Mouse (Mus musculus): ENCODE measurements around the gene Nudt15. TPM values are rescaled to one million over a fixed set of nuclear protein-coding genes. Genes with fewer than 3 reads are reported as not detected.

Gene Nudt15
- total RNA-seq, 2 experiments from 2014 or later = 4.7 to 4.8 TPM

- no peak for DNase-seq
Observed at GRCm38 (mm10) chr14:73507702-73508376, 40.2 kb downstream of the Nudt15 start.

- no peak for DNase-seq
Observed at GRCm38 (mm10) chr14:73507200-73507599, 40.8 kb downstream of the Nudt15 start.

DNA sequence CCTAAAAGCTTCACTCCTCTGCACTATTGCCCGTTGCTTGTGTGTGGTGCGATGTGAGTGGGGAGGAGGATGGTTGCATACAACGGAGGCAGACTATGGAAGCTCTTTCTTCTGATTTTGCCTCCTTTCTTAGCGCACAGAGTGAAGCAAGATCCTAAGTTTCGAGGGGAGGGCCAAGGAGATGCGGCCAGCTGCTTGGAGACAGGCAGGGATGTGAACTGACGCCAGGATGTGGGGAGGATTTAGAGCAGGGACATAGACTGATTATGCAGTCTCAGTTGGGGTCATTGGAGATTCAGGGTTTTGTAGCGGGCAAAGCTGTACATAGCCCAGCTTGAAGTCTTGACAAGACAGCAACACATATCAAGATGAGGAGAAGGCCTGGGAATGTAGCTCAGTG is 41.8 kb downstream of the Nudt15 start:
- no peak for DNase-seq

- DNase-seq = no peak
Observed at GRCm38 (mm10) chr14:73503237-73503933, 44.7 kb downstream of the Nudt15 start.

GRCm38 (mm10) chr14:73502591-73503184 is 45.4 kb downstream of the Nudt15 start:
- DNase-seq = no peak

DNA sequence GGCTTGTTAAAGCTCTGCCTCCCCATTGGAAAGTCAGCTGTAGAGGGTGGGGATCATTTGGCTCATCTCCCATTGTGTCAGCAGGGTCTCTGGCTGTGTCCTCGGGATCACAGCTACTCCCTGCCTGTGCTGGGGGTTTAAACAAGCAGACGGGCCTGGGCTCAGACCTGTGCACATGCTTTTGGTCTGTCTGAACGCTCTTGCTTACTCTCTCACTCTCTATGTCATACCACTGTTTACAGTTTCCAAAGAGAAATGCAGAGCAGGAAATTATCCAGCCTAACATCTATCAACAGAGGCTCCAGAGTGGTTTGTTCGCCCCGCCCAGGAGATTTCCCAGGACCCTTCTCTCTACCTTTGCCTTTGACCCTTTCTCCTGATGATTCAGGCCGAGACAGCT is 46.3 kb downstream of the Nudt15 start:
- DNase-seq = no peak

DNA sequence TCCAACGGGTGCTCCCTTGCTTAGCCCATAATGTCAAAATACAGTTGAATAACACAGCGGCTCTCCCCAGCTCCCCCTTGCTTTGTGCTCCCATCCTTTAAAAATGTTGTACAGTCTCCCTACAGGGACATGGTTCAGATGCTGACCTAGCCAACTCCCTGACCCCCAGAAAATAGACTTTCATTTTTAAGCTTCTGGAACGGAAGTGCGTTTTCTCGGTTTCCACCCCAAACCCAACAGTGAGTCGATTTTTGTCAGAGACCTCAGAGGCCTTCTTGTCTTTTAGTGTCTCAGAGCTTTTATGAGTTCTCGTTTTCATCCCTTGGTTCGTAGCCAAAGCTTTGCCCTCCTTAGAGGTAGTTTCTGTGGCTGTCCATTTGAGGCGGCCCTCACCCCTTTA is 46.8 kb downstream of the Nudt15 start:
- no peak for DNase-seq

GRCm38 (mm10) chr14:73495753-73496152 is 52.3 kb downstream of the Nudt15 start:
- no peak for DNase-seq

DNA sequence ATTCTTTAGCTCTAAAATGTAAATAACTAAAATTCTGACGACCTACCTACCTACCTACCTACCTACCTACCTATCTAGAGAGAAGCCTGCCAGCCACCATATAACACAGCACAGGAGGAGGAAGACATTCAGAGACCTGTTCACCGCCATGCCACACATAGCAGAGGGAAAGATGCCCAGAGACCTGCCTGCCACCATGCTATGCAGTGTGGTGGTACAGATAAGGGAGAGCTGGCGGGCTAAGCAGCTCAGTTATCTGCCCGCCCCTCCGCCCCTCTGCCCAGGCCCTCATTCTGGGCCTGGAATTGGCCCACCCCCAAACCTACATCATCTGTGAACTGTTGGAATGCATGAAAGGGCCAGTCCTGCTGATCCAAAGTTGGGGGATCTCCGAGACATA is 53.9 kb downstream of the Nudt15 start:
- no peak for DNase-seq

GRCm38 (mm10) chr14:73493356-73493755 is 54.7 kb downstream of the Nudt15 start:
- no peak for DNase-seq

- no peak for DNase-seq
Observed at GRCm38 (mm10) chr14:73486641-73487040, 61.4 kb downstream of the Nudt15 start.

GRCm38 (mm10) chr14:73484366-73485110 is 63.5 kb downstream of the Nudt15 start:
- no peak for DNase-seq

DNA sequence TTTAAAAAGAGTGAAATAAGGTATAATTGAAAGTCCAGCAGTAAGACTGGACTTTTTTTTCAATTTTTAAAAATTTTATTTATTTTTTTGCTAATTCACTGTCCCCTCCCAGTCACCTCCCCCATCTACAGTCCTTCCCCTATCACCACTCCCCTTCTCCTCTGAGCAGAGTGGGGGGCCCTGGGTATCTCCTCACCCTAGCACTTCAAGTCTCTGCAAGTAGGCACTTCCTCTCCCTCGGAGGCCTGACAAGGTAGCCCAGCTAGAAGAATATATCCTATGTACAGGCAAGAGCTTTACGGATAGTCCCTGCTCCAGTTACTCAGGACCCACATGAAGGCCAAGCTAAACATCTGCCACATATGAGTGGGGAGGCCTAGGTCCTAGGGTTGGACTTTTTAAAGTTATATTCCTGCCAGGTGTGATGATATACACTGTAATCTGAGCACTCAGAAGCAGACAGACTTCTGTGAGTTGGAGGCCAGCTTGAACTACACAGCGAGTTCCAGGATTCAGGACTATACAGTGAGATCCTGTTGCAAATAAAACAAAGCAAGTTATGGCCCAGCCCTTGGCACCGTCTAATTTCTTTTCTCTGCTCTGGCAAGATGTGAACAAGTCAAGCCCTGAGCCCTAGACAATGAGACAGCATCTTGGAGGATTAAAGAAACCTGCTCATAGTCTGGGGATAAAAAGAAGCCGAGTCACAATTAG is 64.4 kb downstream of the Nudt15 start:
- no peak for DNase-seq

DNA sequence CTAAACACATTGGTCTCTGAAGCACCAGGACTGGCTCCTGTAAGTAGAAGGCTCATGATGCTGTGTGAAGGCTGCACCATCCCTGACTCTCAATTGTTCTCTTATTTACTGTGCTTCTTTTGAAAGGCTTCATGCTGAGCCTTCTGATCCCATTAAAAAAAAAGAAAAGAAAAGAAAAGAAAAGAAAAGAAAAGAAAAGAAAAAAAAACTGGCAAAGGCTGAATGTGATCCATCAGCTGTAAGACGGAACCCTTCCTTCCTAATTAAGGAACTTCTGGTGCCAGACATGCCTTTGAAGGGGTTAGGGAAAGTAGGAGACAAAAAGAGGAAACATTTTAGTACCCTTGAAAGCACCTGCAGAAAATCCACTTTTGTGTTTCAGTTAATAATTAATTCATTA is 68.3 kb downstream of the Nudt15 start:
- no peak for DNase-seq

GRCm38 (mm10) chr14:73478321-73478720 is 69.7 kb downstream of the Nudt15 start:
- no peak for DNase-seq

GRCm38 (mm10) chr14:73477077-73477476 is 71.0 kb downstream of the Nudt15 start:
- DNase-seq = no peak

- no peak for DNase-seq
Observed at GRCm38 (mm10) chr14:73476361-73476934, 71.6 kb downstream of the Nudt15 start.

DNA sequence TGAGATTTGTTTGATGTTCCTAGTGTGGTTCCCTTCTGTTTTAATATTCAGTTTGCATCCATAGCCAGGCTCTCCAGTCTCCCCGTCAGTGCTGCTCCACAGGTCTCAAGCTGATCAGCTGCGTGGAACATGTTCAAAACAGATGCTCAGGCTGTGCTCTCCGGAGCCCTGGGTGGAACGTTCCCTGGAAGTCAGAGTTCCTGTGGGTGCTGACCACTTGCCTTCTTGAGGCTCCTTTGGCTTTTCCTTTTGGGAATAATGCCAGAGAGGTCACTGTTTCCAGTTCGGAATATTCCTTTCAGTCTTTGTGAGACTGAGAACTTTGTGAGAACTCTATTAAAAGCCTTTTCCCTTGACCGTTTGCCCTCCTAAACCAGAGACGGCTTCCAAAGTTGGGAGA is 72.5 kb downstream of the Nudt15 start:
- peak; percentile 64 for DNase-seq

GRCm38 (mm10) chr14:73474636-73475093 is 73.4 kb downstream of the Nudt15 start:
- DNase-seq = peak; percentile 15

- DNase-seq = peak; percentile 63
Observed at GRCm38 (mm10) chr14:73473670-73474460, 74.2 kb downstream of the Nudt15 start.

DNA sequence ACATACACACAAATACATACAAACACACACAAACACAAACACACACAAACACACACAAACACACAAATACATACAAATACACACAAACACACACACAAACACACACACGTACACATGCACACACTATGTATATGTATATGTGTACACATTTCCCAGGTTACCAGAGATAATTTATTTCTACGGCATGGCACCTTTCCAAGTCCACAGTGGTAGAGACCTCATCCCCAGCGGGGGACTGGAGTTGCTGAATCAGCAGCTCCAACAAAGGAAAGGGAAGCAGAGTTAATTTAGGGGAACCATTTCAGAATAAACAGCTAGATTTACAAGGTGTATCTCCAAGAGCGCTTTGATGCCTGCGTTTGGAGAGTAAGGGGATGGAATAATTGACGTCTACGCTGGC is 75.8 kb downstream of the Nudt15 start:
- DNase-seq = no peak
